Mouse (Mus musculus): ENCODE data around the gene Cyba. TPM values are rescaled to one million over a fixed set of nuclear protein-coding genes. Genes with fewer than 3 reads are reported as not detected.

Cyba gene
- total and polyA plus RNA-seq, 2 experiments from 2014 or later = 30.6 to 44.0 TPM

GRCm38 (mm10) chr8:122442356-122442755 is 9.6 kb upstream of the Cyba start:
- Histone ChIP-seq H3K9ac (replicated peaks; ENCODE audit: low read length) (peak overlapping the region; percentile 71), H3K4me2 (ENCODE audit: low read depth, low read length) (peak overlapping the region; percentile 70), H3K27me3 (ENCODE audit: insufficient read depth, low read length) (no peaks in the 10 kb centered on the region), H3K36me3 (ENCODE audit: insufficient read depth, low read length) (peaks cover 13% of the 10 kb centered on the region; the same call in 1 of the 2 replicates), H3K27ac (peak overlapping the region; percentile 82; the same call in 1 of the 2 replicates), H3K9me3 (ENCODE audit: low read length) (no peaks in the 10 kb centered on the region), H3K4me3 (ENCODE audit: low read length) (peak overlapping the region; percentile 64), H3K4me1 (ENCODE audit: insufficient read depth, low read length) (peaks cover 16% of the 10 kb centered on the region; the same call in 1 of the 2 replicates)
- DNase-seq (ENCODE audit: low spot score) (no peak), ATAC-seq (no peak)
- TF ChIP-seq CTCF (IDR thresholded peaks at IDR 0.05; ENCODE audit: low read depth) = no peak
- WGBS = 12% methylated on average over 7 of the region's 7 CpGs

GRCm38 (mm10) chr8:122441326-122441725 is 8.6 kb upstream of the Cyba start:
- TF ChIP-seq CTCF (IDR thresholded peaks at IDR 0.05; ENCODE audit: low read depth) = no peak
- peaks cover 16% of the 10 kb centered on the region; the same call in 1 of the 2 replicates for H3K4me1 ChIP-seq (ENCODE audit: insufficient read depth, low read length)
- H3K4me2 ChIP-seq (ENCODE audit: low read depth, low read length) = no peak overlapping the region
- no peak overlapping the region for H3K4me3 ChIP-seq (ENCODE audit: low read length)
- H3K9me3 ChIP-seq (ENCODE audit: low read length) = no peaks in the 10 kb centered on the region
- DNase-seq (ENCODE audit: low spot score) (no peak), ATAC-seq (no peak)
- H3K9ac ChIP-seq (replicated peaks; ENCODE audit: low read length) = no peak overlapping the region
- no peak overlapping the region for H3K27ac ChIP-seq
- peaks cover 16% of the 10 kb centered on the region; the same call in 1 of the 2 replicates for H3K36me3 ChIP-seq (ENCODE audit: insufficient read depth, low read length)
- 95% methylated on average over 1 of the region's 1 CpGs for WGBS
- no peaks in the 10 kb centered on the region for H3K27me3 ChIP-seq (ENCODE audit: insufficient read depth, low read length)

GRCm38 (mm10) chr8:122439336-122439735 is 6.6 kb upstream of the Cyba start:
- Histone ChIP-seq H3K36me3 (ENCODE audit: insufficient read depth, low read length) (peaks cover 27% of the 10 kb centered on the region; the same call in 1 of the 2 replicates), H3K4me2 (ENCODE audit: low read depth, low read length) (no peak overlapping the region), H3K27ac (no peak overlapping the region), H3K9me3 (ENCODE audit: low read length) (no peaks in the 10 kb centered on the region), H3K27me3 (ENCODE audit: insufficient read depth, low read length) (no peaks in the 10 kb centered on the region), H3K4me1 (ENCODE audit: insufficient read depth, low read length) (no peaks in the 10 kb centered on the region), H3K4me3 (ENCODE audit: low read length) (no peak overlapping the region), H3K9ac (replicated peaks; ENCODE audit: low read length) (no peak overlapping the region)
- no peak for ATAC-seq
- TF ChIP-seq CTCF (IDR thresholded peaks at IDR 0.05; ENCODE audit: low read depth) = no peak
- peak; percentile 22 for DNase-seq (ENCODE audit: low spot score)
- WGBS = 75% methylated on average over 16 of the region's 16 CpGs

GRCm38 (mm10) chr8:122437708-122438331 is 5.1 kb upstream of the Cyba start:
- H3K4me1 ChIP-seq (ENCODE audit: insufficient read depth, low read length) = no peaks in the 10 kb centered on the region

DNA sequence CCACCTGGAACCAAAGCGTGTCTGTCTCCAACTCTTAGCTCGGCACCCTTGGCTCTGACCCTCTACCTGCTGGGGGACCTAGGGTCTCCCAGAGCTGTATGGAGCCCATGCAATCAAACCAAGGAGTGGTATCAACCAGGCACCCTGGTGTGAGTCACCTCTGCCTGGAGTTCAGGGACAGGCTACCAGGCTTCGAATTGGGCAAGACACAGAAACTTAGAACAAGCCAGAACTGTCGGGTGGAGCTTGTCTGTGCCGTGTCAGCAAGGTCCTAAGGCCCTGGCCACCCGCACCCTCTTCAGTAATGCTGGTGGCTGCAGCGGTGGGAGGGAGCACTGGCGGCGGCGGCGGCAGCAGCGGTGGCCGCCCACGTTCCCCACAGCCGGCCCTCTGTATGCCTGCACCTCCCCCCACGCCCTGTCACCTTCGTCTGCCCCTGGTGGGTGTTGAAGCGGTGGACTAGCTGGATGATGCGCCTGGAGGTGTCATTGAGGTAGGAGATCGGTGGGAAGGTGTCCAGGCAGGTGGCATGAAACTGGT is 3.9 kb upstream of the Cyba start:
- no peak overlapping the region for H3K9ac ChIP-seq (replicated peaks; ENCODE audit: low read length)
- no peak overlapping the region for H3K4me3 ChIP-seq (ENCODE audit: low read length)
- WGBS = 89% methylated on average over 20 of the region's 20 CpGs
- peaks cover 35% of the 10 kb centered on the region; the same call in 1 of the 2 replicates for H3K36me3 ChIP-seq (ENCODE audit: insufficient read depth, low read length)
- peaks cover 10% of the 10 kb centered on the region; the same call in 1 of the 2 replicates for H3K4me1 ChIP-seq (ENCODE audit: insufficient read depth, low read length)
- H3K27me3 ChIP-seq (ENCODE audit: insufficient read depth, low read length) = no peaks in the 10 kb centered on the region
- no peaks in the 10 kb centered on the region for H3K9me3 ChIP-seq (ENCODE audit: low read length)
- no peak overlapping the region for H3K4me2 ChIP-seq (ENCODE audit: low read depth, low read length)
- no peak for ATAC-seq
- TF ChIP-seq CTCF (IDR thresholded peaks at IDR 0.05; ENCODE audit: low read depth) = no peak
- no peak for DNase-seq (ENCODE audit: low spot score)
- no peak overlapping the region for H3K27ac ChIP-seq

More at GRCm38 (mm10) chr8:122437708-122438331, 5.1 kb upstream of the Cyba start:
- Histone ChIP-seq H3K36me3 (ENCODE audit: insufficient read depth, low read length) (peaks cover 35% of the 10 kb centered on the region; the same call in 1 of the 2 replicates), H3K4me3 (ENCODE audit: low read length) (no peak overlapping the region), H3K27me3 (ENCODE audit: insufficient read depth, low read length) (no peaks in the 10 kb centered on the region), H3K27ac (no peak overlapping the region), H3K9ac (replicated peaks; ENCODE audit: low read length) (no peak overlapping the region), H3K9me3 (ENCODE audit: low read length) (no peaks in the 10 kb centered on the region), H3K4me2 (ENCODE audit: low read depth, low read length) (no peak overlapping the region)
- 88% methylated on average over 13 of the region's 13 CpGs for WGBS
- TF ChIP-seq CTCF (IDR thresholded peaks at IDR 0.05; ENCODE audit: low read depth) = no peak
- ATAC-seq (no peak), DNase-seq (ENCODE audit: low spot score) (no peak)

- H3K9me3 ChIP-seq (ENCODE audit: low read length) = no peaks in the 10 kb centered on the region
- peaks cover 10% of the 10 kb centered on the region; the same call in 1 of the 2 replicates for H3K4me1 ChIP-seq (ENCODE audit: insufficient read depth, low read length)
- no peak for TF ChIP-seq CTCF (IDR thresholded peaks at IDR 0.05; ENCODE audit: low read depth)
- H3K4me2 ChIP-seq (ENCODE audit: low read depth, low read length) = no peak overlapping the region
- H3K36me3 ChIP-seq (ENCODE audit: insufficient read depth, low read length) = peaks cover 35% of the 10 kb centered on the region; the same call in 1 of the 2 replicates
- ATAC-seq (no peak), DNase-seq (ENCODE audit: low spot score) (no peak)
- H3K27ac ChIP-seq = no peak overlapping the region
- no peak overlapping the region for H3K9ac ChIP-seq (replicated peaks; ENCODE audit: low read length)
- H3K27me3 ChIP-seq (ENCODE audit: insufficient read depth, low read length) = no peaks in the 10 kb centered on the region
- H3K4me3 ChIP-seq (ENCODE audit: low read length) = no peak overlapping the region
- 96% methylated on average over 9 of the region's 9 CpGs for WGBS
Observed at GRCm38 (mm10) chr8:122436146-122436545, 3.4 kb upstream of the Cyba start.

DNA sequence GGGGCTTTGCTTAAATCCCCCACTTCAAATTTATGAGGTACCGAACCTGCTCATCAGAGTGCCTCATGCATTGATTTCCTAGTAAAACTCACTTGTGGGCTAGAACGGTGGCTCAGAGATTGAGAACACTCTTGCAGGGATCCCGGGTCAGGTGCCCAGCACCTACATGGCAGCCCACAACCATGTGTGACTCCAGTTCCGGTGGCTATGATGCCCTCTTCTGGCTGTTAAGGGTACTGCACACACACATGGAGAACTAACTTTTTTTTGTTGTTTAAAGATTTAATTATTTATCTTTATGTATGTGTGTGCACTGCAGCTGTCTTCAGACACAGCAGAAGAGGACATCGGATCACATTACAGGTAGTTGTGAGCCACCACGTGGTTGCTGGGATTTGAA is 2.6 kb upstream of the Cyba start:
- WGBS = 89% methylated on average over 6 of the region's 6 CpGs
- peaks cover 35% of the 10 kb centered on the region; the same call in 1 of the 2 replicates for H3K36me3 ChIP-seq (ENCODE audit: insufficient read depth, low read length)
- ATAC-seq = no peak

More for the DNA sequence above, 2.6 kb upstream of the Cyba start:
- peak; percentile 52; the same call in 1 of the 2 replicates for TF ChIP-seq CTCF (IDR thresholded peaks at IDR 0.05; ENCODE audit: low read depth)
- Histone ChIP-seq H3K9me3 (ENCODE audit: low read length) (no peaks in the 10 kb centered on the region), H3K9ac (replicated peaks; ENCODE audit: low read length) (no peak overlapping the region), H3K27me3 (ENCODE audit: insufficient read depth, low read length) (no peaks in the 10 kb centered on the region), H3K27ac (no peak overlapping the region), H3K4me1 (ENCODE audit: insufficient read depth, low read length) (peaks cover 10% of the 10 kb centered on the region; the same call in 1 of the 2 replicates), H3K4me2 (ENCODE audit: low read depth, low read length) (no peak overlapping the region), H3K4me3 (ENCODE audit: low read length) (no peak overlapping the region)
- DNase-seq (ENCODE audit: low spot score) = no peak
